Mouse (Mus musculus) CD4-positive, CD25-positive, alpha-beta regulatory T cell, adult 2 months (primary cell): ENCODE data around the gene Gpc4.

Experiments
- DNase-seq: peaks from one replicate; pipeline ENCODE4 v3.0.0-alpha.2; 2012; ENCODE audit warnings: low read depth, low spot score

Gene Gpc4

DNA sequence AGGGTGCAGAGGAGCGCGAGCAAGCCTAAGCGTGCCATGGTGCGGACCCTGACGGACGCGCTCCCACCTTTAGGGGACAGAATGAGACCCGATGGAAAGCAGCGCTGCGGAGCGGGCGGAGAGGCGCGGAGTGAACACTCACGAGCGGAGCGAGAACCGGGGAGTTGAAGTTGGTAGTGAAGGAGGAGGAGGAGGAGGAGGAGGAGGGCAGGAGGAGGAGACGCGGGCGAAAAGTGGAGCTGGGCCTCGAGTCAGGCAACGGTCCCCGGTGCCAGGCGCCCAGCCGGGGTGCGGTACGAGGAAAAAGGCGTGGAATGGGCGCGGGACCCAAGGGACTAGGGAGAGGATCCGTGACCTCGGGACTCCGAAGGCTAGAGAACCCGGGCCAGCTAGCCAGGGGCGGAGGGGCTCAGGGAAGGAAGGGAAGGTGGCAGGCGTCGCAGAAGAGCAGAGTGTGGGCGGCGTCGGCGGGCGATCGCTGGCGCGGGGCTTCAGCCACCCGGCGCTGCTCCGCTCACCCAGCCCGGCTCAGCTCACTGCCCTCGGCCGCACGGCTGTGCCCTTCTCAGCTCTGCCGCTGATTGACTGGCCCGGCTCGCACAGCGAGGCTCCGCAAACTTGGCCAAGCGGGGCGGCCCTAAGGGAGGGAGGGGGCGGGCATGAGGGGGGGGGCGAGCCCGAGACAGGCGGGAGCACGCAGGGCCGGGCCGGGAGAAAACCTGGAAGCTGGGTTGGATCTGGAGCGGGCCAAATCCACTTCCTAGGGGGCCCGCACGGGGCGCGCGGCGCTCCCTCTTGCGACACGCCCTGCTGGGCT, at the start of gene Gpc4:
Gene Gpc4, minus strand, starts transcription at position 515 of the 817 bp plus-strand sequence.
- no peak for DNase-seq

DNA sequence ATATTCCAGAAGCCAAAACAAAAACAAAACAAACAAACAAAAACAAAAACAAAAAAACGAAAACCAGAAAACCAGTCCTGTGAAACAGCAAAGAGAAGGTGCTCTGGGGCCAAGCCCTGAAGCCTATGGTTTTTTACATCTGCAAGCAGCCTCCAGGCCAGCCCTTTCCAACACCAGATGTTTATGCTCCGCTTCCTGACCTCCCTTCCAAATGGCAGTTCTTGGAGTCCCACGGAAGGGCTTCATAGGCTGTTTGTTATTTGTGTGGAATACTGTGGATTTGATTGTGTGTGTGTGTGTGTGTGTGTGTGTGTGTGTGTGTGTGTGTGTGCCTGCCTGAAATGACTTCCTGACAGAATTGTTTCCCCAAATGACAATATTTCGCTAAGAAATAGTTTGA, 47.8 kb upstream of the Gpc4 start:
- DNase-seq, result no peak

DNA sequence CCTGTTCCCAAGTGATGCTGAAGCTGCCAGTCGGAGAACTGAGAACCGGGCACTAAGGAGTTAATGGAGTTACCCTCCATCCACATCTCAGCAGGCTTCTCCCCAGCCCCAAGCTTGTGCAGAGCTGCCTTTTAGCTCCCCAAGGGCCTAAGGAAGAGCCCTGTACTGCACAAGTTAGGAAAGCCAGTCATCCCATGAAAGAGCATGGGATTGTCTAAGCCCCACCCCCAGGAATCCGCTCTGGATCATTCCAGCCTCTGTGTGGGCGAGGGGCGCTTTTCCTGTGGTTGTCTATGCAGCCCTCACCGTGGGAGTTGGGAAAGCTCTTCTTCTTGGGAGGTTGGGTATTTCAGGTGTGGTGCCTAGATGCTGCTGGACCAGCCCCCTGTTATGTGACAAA, 34.8 kb upstream of the Gpc4 start:
- DNase-seq, result no peak

DNA sequence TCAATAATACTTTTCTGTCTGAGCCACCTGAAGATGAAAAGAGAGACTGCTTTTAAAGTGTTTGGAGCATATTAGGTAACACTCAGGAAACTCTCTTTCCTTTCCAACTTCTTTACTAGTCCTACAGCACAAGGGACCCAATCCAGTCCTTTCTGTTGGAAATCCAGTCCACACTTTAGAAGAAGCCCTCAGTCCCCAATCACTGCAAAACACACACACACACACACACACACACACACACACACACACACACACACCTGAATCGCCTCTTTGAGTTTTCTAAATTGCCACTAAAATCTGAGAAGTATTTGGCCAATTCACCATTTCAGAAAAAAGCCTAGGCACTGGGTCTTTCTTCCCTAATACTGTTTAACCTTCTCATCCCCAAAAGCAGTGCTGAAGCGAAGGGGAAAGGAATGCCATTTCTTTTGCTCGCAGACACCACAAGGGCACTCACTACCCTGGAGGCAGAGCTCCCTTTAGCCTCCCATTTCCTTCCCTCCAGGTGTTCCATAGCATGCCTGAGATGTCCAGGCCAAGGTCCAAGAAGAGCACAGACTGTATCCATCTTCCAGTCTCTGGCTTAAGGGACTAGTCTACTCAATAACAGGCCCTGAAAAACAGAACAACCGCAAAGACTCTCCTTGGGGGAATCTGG, 28.4 kb upstream of the Gpc4 start:
- no peak for DNase-seq

DNA sequence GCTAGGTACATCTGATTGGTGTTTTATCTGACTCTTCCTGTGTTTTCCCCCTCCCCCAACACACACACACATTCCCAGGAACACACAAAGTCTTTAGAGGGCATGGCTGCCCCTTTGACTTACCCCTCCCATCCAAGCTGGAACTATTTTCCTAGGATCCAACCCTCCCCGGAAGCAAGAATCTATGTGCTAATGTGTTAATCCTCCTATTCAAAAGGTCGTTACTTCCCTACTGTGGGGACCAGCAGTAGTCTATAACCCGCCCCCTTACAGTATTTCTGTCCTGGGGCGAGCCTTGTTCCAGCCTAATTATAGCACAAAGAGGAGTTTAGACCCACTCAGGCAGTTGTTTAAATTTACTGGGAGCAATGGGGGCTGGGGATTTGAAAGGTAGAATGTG, 24.0 kb upstream of the Gpc4 start:
- DNase-seq, result no peak

DNA sequence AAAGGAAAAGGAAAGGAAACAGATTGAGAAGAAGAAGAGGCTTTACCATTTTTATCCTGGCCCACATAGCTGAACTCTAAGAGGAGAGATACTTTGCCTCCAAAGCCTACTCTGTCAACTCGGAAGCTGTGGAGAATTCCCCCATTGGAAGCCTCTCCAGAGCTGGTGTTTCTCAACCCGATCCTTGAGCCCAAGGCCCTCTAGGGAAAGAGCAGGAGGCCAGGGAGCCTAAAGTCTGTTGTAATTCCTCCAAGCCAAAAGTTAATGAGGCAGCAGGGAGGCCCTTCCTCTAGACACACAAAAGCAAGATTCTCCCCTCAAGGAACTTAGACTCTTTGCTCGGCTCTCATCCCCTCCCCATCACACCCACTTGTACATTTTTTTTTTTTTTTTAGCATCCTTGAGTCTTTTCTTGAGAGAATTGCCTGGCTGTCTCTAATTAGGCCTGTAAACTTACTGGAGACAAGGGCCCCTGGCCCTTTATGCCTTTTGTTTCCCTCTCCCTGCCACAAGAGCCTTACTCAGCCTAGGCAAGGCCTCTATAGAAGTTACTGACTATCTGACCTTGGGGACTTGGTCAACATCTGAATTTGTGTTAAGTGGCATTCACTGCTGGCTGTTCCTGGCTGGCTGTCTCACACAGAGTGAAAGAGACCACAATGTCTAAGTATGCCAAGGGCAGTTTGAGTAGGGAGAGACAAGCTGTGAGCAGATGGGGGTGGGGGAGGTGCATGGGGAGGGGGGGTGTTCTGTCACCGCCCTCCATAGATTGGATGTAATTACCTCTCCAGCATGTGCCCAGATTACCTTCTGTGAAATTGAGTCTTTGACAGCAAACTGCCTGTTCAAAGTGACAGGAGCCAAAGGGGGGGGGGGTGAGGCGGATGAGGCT, 18.7 kb upstream of the Gpc4 start:
- no peak for DNase-seq

DNA sequence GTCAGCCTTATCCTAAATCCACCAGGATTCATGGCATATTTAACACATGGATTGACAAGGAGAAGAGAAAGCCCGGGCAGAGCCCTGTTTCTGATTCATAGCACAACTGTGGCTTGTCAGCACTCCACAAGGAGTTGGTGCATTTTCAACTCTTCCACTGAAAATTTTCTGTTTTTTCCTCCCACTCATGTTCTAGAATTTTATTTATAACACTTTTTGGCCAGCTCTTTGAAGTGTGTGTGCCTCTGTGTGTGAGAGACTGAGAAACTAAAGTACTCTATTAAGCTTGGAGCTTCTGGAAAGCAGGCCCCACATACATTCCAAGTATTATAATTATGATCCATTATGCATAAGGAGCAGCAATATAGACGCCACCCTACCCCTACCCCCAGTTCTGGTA, 16.3 kb upstream of the Gpc4 start:
- DNase-seq, result no peak

DNA sequence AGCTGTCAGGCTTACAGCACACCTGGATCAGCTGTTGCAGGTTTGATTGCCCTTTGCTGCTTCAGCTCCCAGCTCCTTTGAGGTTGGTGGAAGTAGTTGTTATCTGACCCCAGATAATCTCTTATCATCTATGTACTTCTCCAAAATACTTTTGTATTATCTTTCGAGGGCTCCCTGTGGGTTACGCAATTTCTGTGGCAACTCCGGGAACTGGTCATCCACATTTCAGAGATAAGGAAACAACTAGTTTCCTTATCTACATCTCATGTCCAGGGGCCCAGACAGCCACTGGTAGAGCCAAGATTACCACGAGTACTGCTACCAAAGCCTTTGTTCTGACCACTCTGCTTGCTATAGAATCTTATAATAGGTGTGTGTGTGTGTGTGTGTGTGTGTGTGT, 12.0 kb upstream of the Gpc4 start:
- DNase-seq, result no peak

DNA sequence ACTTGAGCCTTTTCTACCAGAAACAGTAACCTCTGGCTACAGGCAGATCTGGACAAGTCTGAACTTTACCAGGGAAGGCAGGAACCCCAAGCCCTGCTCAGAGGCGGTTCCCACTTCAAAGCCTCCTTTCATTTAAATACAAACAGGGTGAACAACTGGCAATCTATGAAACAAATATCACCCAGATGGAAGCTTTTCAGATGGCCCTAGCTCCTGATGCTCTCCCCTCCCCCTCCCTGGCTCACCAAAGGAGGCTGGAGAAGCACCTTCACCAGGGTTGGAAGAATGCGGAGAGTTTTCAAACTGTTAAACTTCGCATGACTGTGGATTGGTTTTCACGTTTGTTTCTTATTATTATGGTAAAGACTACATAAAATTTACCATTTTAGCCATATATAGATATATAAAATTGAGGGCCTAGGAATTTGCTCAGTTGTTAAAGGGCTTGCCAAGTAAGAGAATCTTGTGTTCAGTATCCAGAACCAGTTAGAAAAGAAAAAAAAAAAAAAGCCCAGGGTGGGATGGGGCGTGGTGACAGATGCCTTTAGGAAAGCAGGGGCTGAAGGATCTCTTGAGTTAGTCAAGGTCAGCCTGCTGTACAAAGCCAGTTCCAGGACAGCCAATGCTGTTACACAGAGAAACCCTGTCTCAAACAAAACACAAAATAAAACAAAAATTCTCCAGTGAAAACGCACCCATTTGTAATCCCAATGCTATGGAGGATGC, 2.6 kb upstream of the Gpc4 start:
- DNase-seq, result no peak

DNA sequence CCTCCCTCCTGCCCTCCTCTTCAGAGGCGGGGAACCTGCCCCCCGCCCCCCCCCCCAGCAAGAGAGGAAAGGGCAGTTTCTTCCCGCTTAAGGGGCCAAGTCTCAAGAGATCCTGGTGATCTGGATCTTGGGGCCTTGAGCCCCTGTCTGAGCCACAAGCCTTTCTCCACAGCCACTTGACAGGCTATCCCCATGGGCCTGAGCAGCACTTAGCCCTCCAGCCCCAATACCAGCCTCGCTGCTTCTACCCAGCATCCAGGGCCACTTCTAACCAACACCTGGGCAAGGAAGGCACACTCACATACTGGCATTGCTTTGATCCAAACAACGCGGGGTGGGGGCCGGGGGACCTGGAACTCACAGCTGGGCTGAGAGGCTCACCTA, 495 bp upstream of the Gpc4 start:
- DNase-seq, result no peak

DNA sequence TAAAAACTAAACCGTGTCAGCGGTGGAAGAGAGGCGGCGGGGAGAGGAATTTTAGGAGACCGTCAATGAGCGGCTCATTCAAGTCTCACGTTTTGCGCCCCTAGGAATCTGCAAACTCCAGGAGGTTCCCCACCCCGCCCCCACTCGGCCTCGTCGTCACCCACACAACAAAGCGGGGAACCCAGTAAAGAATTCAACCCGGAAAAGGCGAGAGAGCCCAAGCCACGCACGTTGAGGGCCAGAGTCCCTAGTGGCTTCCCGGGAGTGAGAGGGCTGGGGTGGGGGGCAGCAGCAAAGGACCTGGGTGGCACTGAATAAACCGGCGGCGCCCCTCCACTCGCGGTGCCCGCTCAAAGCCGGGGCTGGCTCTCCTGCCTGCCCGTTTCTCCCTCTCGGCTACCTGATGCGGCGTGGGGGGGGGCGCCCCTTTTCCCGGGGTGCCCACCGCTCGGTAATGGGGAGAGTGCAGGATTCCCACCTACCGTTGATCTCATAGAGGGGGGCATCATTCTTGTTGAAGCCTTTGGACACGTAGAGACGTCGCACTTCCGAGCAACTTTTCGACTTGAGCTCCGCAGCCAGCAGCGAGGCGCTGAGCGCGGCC, 816 bp downstream of the Gpc4 start:
- DNase-seq, result no peak

DNA sequence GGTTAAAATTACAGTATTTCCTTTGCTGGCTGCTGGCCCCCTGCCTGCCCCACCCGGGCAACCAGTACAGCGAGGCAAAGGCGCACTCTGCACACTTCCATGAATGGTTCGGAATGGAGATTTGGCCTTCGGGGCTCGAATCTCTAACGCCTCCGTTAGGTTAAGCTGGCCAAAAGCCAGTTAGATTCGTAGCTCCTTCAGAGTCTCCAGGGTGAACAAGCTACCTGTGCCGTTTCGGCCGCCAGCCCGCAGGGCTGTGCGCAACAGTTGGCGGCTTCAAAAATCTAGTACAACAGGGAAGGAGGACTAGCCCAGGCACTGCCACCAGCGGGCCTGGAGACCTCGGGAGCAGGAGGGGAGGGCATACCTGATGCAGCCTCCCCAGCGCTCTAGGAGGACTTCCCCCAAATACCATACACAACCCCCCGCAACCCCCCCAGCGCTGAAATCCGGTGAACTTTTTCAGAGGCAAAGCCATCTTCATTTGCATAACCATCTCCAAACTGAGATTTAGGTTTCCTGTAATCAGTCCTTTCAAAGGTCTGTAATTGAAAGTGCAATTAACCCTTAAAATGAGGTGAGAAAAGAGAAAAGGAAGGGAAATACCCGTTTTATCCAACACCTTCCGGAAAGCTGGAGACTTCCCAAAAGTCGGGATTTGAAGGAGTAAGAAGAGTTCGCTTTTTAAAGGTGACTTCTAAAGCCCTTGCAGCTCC, 1.5 kb downstream of the Gpc4 start:
- DNase-seq, result no peak

DNA sequence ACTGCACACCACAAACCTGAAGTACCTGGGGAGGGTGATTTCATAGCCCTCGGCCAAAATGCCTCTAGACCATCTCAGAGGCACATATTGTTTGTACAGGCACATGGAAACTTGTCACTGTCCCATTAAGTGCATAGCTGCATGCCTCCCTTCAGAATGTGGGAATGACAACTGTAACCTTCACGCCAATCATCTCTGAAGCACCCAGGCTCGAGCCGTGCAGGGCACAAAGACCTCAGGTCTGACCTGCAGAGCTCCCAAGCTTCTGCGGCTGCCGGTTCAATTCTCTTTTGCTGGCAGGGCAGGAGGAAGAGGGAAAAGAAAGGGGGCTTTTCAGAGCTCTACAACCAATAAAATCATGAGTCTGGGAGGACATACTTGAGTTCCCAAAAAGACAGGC, 2.3 kb downstream of the Gpc4 start:
- DNase-seq, result no peak

DNA sequence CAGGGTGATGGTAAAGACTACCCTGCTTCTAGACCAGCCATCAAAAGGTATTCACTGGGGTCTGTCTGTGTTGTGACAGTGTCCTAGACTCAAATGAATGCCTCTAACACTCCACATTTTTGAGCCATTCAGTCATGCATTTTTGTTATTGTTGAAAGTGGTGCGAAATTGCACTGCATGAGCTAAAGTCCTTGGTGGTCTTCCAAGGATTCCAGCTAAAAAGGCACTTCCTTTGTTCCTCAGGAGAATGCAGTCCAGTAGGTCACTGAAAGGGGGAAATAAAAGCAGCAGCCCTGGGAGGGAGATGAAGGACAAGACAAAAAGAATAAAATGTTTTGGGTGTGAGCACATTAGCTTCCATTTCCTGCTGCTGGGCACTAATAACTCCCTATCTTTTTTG, 2.8 kb downstream of the Gpc4 start:
- no peak for DNase-seq

DNA sequence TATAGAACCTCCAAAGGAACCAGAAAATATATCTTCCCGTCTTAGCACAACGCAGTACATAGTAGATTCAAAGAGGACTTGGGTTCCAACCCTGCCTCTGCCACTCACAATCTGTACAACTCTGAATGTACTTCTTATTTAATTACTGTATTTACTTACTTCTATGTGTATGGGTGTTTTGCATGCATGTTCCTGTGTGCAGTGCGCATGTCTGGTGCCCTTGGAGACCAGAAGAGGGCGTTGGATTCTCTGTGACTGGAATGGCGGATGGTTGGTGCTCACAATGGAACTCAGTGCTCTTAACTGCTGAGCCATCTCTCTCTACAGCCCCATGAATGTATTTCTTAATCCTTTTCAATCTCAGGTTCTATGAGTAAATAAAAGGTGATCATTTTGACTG, 5.4 kb downstream of the Gpc4 start:
- DNase-seq, result no peak

DNA sequence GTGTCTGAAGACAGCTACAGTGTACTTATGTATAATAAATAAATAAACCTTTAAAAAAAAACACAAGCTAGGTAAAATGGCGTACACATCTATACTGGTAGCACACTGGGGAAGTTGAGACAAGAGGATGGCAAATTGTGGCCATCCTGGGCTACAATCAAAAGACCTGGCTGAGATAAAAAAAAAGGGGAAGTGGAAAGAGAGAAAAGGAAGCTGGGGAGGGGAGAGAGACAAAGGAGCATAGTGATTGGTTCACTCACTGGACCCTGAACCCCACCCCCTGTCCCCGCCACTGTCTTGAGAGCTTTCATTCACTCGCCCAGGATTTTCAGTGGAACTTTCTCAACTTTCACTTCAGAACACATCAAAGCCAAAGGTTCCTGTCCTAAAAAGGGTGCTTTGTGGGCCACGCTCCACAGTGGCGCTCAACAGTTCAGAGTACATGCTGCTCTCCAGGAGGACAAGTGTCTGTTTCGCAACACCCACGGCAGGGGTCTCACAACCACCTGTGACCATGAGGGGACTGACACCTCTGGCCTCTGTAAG, 9.6 kb downstream of the Gpc4 start:
- no peak for DNase-seq

DNA sequence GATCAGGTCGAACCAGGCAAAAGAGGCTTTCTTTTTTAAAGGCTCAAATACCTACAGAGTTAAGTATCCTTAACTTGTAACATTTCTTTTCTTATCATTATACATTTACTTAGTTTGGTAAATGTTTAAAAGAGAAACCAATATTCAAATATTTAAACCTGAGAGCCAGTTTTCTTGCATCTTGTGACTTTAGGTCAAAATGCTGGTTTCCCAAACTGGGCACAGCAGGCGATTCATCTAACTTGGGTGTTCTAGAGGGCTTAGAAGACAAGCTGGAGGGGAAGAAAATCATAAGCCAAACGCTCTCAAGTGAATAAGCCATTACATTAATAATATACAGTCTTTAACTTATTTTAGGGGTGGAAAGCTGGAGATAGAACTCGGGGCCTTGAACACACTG, 10.2 kb downstream of the Gpc4 start:
- DNase-seq, result no peak

DNA sequence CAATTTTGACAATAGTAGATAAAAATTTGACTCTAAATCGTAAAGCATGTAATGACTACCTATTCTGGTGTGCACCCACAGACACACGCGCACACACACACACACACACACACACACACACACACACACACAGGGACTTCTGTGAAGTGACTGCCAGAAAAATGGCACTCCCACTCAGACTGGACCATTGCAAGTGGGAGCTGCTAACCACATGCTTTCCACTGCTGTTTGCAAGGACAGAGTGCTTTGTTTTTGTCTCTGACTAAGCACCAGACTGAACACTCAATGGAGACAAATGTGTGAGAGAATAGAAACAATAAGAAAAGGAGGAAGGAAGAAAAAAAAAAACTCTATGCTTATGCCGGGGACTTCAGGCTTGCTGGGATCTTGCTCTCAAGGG, 11.6 kb downstream of the Gpc4 start:
- no peak for DNase-seq

DNA sequence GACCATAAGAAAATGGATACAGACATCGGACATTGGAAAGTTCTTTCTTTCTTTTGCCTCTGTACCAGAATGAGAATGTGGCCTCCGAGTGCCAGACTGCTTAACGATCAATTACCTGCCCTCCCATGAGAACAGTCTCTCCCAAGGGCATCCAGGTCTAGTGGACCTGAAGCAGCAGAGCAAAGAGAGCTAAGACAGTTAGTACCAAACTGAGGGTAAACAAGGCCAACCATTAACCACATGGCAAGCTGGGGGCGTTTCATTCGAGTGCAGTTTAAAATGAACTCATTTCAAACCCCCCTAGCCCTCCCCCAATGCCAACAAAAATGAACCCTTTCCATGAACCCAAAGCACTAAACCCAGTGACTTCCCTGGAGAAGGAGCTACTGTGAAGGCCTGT, 12.1 kb downstream of the Gpc4 start:
- DNase-seq, result no peak

DNA sequence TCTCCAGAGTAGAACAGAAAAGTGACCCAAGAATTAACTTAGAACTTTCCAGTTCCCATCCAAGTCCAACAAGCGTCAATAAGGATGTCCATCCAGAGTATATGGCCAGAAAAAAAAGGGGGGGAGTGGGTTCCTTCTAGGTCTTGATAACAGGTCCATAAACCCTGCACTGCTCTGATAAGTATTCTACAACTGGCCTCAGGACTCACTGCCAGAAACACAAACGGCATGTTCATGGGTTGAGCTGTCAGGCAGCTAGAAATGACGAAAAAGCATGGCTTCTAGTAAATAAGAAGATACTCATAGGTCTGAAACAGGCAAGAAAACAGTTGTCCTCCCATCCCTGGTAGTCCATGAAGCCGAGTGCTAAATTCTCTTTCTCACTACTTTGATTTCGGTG, 13.5 kb downstream of the Gpc4 start:
- DNase-seq, result no peak
